ENCODE assay signal across 25 mouse cellular contexts in genomic region chr5:75812686-75813085, GRCm38 (mm10).
"Had no signal": no experiment of that assay in that cellular context is flagged by ENCODE, and none has a peak within 500 bp of the region (broad histone marks: within the 10 kb centered on the region; RNA-seq: fewer than 3 reads in every experiment).

No protein-coding gene starts in this region.

- H3K4me3 ChIP-seq: gastrocnemius, adult 2 months; heart, embryonic 13.5 days; heart, embryonic 15.5 days; hindbrain, embryonic 13.5 days; hindbrain, embryonic 15.5 days; left cerebral cortex, adult 2 months; limb, embryonic 10.5 days; limb, embryonic 12.5 days; liver, embryonic 13.5 days; liver, embryonic 15.5 days had no signal

- H3K27ac ChIP-seq: gastrocnemius, adult 2 months; heart, embryonic 13.5 days; heart, embryonic 15.5 days; hindbrain, embryonic 13.5 days; hindbrain, embryonic 15.5 days; hindbrain, postnatal 0 days; left cerebral cortex, adult 2 months; limb, embryonic 10.5 days; limb, embryonic 12.5 days; liver, embryonic 13.5 days; liver, embryonic 15.5 days had no signal

- H3K9ac ChIP-seq: heart, embryonic 13.5 days; heart, embryonic 15.5 days; hindbrain, embryonic 13.5 days; hindbrain, embryonic 15.5 days; limb, embryonic 12.5 days; liver, embryonic 13.5 days; liver, embryonic 15.5 days had no signal

- H3K27me3 ChIP-seq: heart, embryonic 15.5 days; hindbrain, embryonic 13.5 days; hindbrain, embryonic 15.5 days; limb, embryonic 12.5 days; liver, embryonic 13.5 days; liver, embryonic 15.5 days had no signal

- ATAC-seq: hindbrain, postnatal 0 days; intestine, embryonic 16.5 days had no signal

- DNase-seq: gastrocnemius, adult 2 months; gastrocnemius, postnatal 10 days; gastrocnemius, postnatal 25 days; heart, adult 18-20 months; heart, postnatal 14 days; heart, postnatal 36 days; kidney, adult 11 months; kidney, adult 8-10 months; kidney, postnatal 14 days; kidney, postnatal 36 days; layer of hippocampus, adult 9-11 months; layer of hippocampus, postnatal 36 days; liver; liver, embryonic 13.5 days had no signal

- H3K9me3 ChIP-seq: heart, embryonic 13.5 days; heart, embryonic 15.5 days; hindbrain, embryonic 13.5 days; hindbrain, embryonic 15.5 days; limb, embryonic 10.5 days; limb, embryonic 12.5 days; liver, embryonic 13.5 days; liver, embryonic 15.5 days had no signal

- H3K36me3 ChIP-seq: heart, embryonic 13.5 days; heart, embryonic 15.5 days; hindbrain, embryonic 13.5 days; hindbrain, embryonic 15.5 days; limb, embryonic 10.5 days; limb, embryonic 12.5 days; liver, embryonic 13.5 days; liver, embryonic 15.5 days had no signal

- H3K4me2 ChIP-seq: heart, embryonic 11.5 days; heart, embryonic 13.5 days; heart, embryonic 15.5 days; hindbrain, embryonic 13.5 days; hindbrain, embryonic 15.5 days; limb, embryonic 12.5 days; liver, embryonic 13.5 days; liver, embryonic 15.5 days had no signal

- H3K4me1 ChIP-seq: hindbrain, embryonic 13.5 days; hindbrain, embryonic 15.5 days had no signal
